Comparison of ENCODE assay signal across 25 mouse cellular contexts in genomic region chr9:92601551-92601950, GRCm38 (mm10).
"Had no signal": no experiment of that assay in that cellular context is flagged by ENCODE, and none has a peak within 500 bp of the region (broad histone marks: within the 10 kb centered on the region; RNA-seq: fewer than 3 reads in every experiment).

No protein-coding gene starts in this region.

- H3K4me3 ChIP-seq: heart, adult 2 months; heart, embryonic 13.5 days; heart, embryonic 15.5 days; kidney, embryonic 15.5 days; left cerebral cortex, adult 2 months; limb, embryonic 10.5 days; limb, embryonic 12.5 days; liver, embryonic 13.5 days had no signal

- H3K4me1 ChIP-seq: heart, embryonic 13.5 days; heart, embryonic 15.5 days; kidney, embryonic 15.5 days; limb, embryonic 12.5 days; liver, embryonic 13.5 days had no signal

- H3K9me3 ChIP-seq: heart, embryonic 13.5 days; heart, embryonic 15.5 days; kidney, embryonic 15.5 days; limb, embryonic 10.5 days; limb, embryonic 12.5 days; liver, embryonic 13.5 days had no signal

- H3K4me2 ChIP-seq: heart, embryonic 11.5 days; heart, embryonic 13.5 days; heart, embryonic 15.5 days; hindbrain, embryonic 14.5 days; kidney, embryonic 15.5 days; limb, embryonic 12.5 days; liver, embryonic 11.5 days; liver, embryonic 13.5 days had no signal

- H3K27me3 ChIP-seq: heart, embryonic 13.5 days; heart, embryonic 15.5 days; kidney, embryonic 15.5 days; limb, embryonic 12.5 days; liver, embryonic 13.5 days had no signal

- H3K27ac ChIP-seq: heart, adult 2 months; heart, embryonic 13.5 days; heart, embryonic 15.5 days; hindbrain, embryonic 14.5 days; kidney, embryonic 15.5 days; kidney, postnatal 0 days; left cerebral cortex, adult 2 months; limb, embryonic 10.5 days; limb, embryonic 12.5 days; liver, embryonic 13.5 days had no signal

- DNase-seq: gastrocnemius, postnatal 14 days; gastrocnemius, postnatal 36 days; heart, adult 2 months; heart, postnatal 14 days; heart, postnatal 36 days; kidney, adult 11 months; kidney, adult 2 months; kidney, adult 9 months; kidney, postnatal 14 days; kidney, postnatal 36 days; layer of hippocampus, adult 9-11 months; liver; liver, embryonic 13.5 days had no signal

- ATAC-seq: hindbrain, embryonic 16.5 days; intestine, embryonic 16.5 days had no signal

- H3K9ac ChIP-seq: heart, embryonic 13.5 days; heart, embryonic 15.5 days; hindbrain, embryonic 14.5 days; kidney, embryonic 15.5 days; limb, embryonic 12.5 days; liver, embryonic 13.5 days had no signal

- H3K36me3 ChIP-seq: liver, embryonic 13.5 days had no signal
